Mouse (Mus musculus): ENCODE data around the gene Ndrg3. TPM values are rescaled to one million over a fixed set of nuclear protein-coding genes. Genes with fewer than 3 reads are reported as not detected.
"Not testable (repeated sequence)": the region's sequence is repeated elsewhere in the genome, so short reads cannot be mapped to it uniquely, and the experiment has no call there.

Ndrg3 gene
- polyA plus RNA-seq, 1 experiment, result 81.0 TPM

- TF ChIP-seq CTCF (IDR thresholded peaks at IDR 0.05; ENCODE audit: low read depth, low read length) (no peak), POLR2A (IDR thresholded peaks at IDR 0.05; ENCODE audit: borderline replicate concordance, low read depth, low read length) (no peak)
- Histone ChIP-seq H3K4me3 (ENCODE audit: insufficient read depth, low read length) (no peak overlapping the region), H3K27ac (ENCODE audit: insufficient read depth, low read depth, low read length) (no peak overlapping the region), H3K4me1 (ENCODE audit: control insufficient read depth, insufficient read depth, low read length) (no peaks in the 10 kb centered on the region; the same call in 1 of the 2 replicates)
These were observed 76.3 kb downstream of the Ndrg3 start for GRCm38 (mm10) chr2:156915559-156915958.

- no peak overlapping the region for H3K27ac ChIP-seq (ENCODE audit: insufficient read depth, low read depth, low read length)
- TF ChIP-seq POLR2A (IDR thresholded peaks at IDR 0.05; ENCODE audit: borderline replicate concordance, low read depth, low read length), result no peak
- TF ChIP-seq CTCF (IDR thresholded peaks at IDR 0.05; ENCODE audit: low read depth, low read length), result no peak
- no peaks in the 10 kb centered on the region; the same call in 1 of the 2 replicates for H3K4me1 ChIP-seq (ENCODE audit: control insufficient read depth, insufficient read depth, low read length)
- no peak overlapping the region for H3K4me3 ChIP-seq (ENCODE audit: insufficient read depth, low read length)
These were observed 78.7 kb downstream of the Ndrg3 start for GRCm38 (mm10) chr2:156913191-156913590.

GRCm38 (mm10) chr2:156905931-156906330 is 85.9 kb downstream of the Ndrg3 start:
- not testable (repeated sequence) for H3K27ac ChIP-seq (ENCODE audit: insufficient read depth, low read depth, low read length); H3K4me3 ChIP-seq (ENCODE audit: insufficient read depth, low read length); H3K4me1 ChIP-seq (ENCODE audit: control insufficient read depth, insufficient read depth, low read length)

GRCm38 (mm10) chr2:156904976-156905717 is 86.7 kb downstream of the Ndrg3 start:
- no peak overlapping the region for H3K27ac ChIP-seq (ENCODE audit: insufficient read depth, low read depth, low read length)
- no peaks in the 10 kb centered on the region for H3K4me1 ChIP-seq (ENCODE audit: control insufficient read depth, insufficient read depth, low read length)
- TF ChIP-seq CTCF (IDR thresholded peaks at IDR 0.05; ENCODE audit: low read depth, low read length) (no peak), POLR2A (IDR thresholded peaks at IDR 0.05; ENCODE audit: borderline replicate concordance, low read depth, low read length) (no peak)
- no peak overlapping the region for H3K4me3 ChIP-seq (ENCODE audit: insufficient read depth, low read length)

- H3K4me1 ChIP-seq (ENCODE audit: control insufficient read depth, insufficient read depth, low read length), result no peaks in the 10 kb centered on the region
- H3K4me3 ChIP-seq (ENCODE audit: insufficient read depth, low read length), result no peak overlapping the region
- TF ChIP-seq CTCF (IDR thresholded peaks at IDR 0.05; ENCODE audit: low read depth, low read length) (no peak), POLR2A (IDR thresholded peaks at IDR 0.05; ENCODE audit: borderline replicate concordance, low read depth, low read length) (no peak)
- H3K27ac ChIP-seq (ENCODE audit: insufficient read depth, low read depth, low read length), result no peak overlapping the region
These were observed 88.5 kb downstream of the Ndrg3 start for GRCm38 (mm10) chr2:156903367-156903766.

GRCm38 (mm10) chr2:156902411-156902810 is 89.4 kb downstream of the Ndrg3 start:
- not testable (repeated sequence) for H3K27ac ChIP-seq (ENCODE audit: insufficient read depth, low read depth, low read length); H3K4me3 ChIP-seq (ENCODE audit: insufficient read depth, low read length); H3K4me1 ChIP-seq (ENCODE audit: control insufficient read depth, insufficient read depth, low read length)

- TF ChIP-seq CTCF (IDR thresholded peaks at IDR 0.05; ENCODE audit: low read depth, low read length) (no peak), POLR2A (IDR thresholded peaks at IDR 0.05; ENCODE audit: borderline replicate concordance, low read depth, low read length) (no peak)
- no peak overlapping the region for H3K4me3 ChIP-seq (ENCODE audit: insufficient read depth, low read length)
- no peak overlapping the region for H3K27ac ChIP-seq (ENCODE audit: insufficient read depth, low read depth, low read length)
- no peaks in the 10 kb centered on the region for H3K4me1 ChIP-seq (ENCODE audit: control insufficient read depth, insufficient read depth, low read length)
These were observed 90.0 kb downstream of the Ndrg3 start for GRCm38 (mm10) chr2:156901883-156902282.

- no peak overlapping the region for H3K27ac ChIP-seq (ENCODE audit: insufficient read depth, low read depth, low read length)
- peaks cover 2% of the 10 kb centered on the region; the same call in 1 of the 2 replicates for H3K4me1 ChIP-seq (ENCODE audit: control insufficient read depth, insufficient read depth, low read length)
- no peak overlapping the region for H3K4me3 ChIP-seq (ENCODE audit: insufficient read depth, low read length)
- TF ChIP-seq CTCF (IDR thresholded peaks at IDR 0.05; ENCODE audit: low read depth, low read length) (no peak), POLR2A (IDR thresholded peaks at IDR 0.05; ENCODE audit: borderline replicate concordance, low read depth, low read length) (no peak)
These were observed 90.5 kb downstream of the Ndrg3 start for GRCm38 (mm10) chr2:156901344-156901743.

- Histone ChIP-seq H3K27ac (ENCODE audit: insufficient read depth, low read depth, low read length) (no peak overlapping the region), H3K4me3 (ENCODE audit: insufficient read depth, low read length) (no peak overlapping the region), H3K4me1 (ENCODE audit: control insufficient read depth, insufficient read depth, low read length) (peaks cover 5% of the 10 kb centered on the region)
- no peak for TF ChIP-seq CTCF (IDR thresholded peaks at IDR 0.05; ENCODE audit: low read depth, low read length)
- TF ChIP-seq POLR2A (IDR thresholded peaks at IDR 0.05; ENCODE audit: borderline replicate concordance, low read depth, low read length), result no peak
These were observed 92.7 kb downstream of the Ndrg3 start for GRCm38 (mm10) chr2:156899184-156899583.

- TF ChIP-seq CTCF (IDR thresholded peaks at IDR 0.05; ENCODE audit: low read depth, low read length) (no peak), POLR2A (IDR thresholded peaks at IDR 0.05; ENCODE audit: borderline replicate concordance, low read depth, low read length) (no peak)
- H3K4me1 ChIP-seq (ENCODE audit: control insufficient read depth, insufficient read depth, low read length), result peaks cover 5% of the 10 kb centered on the region
- H3K27ac ChIP-seq (ENCODE audit: insufficient read depth, low read depth, low read length), result no peak overlapping the region
- H3K4me3 ChIP-seq (ENCODE audit: insufficient read depth, low read length), result no peak overlapping the region
These were observed 93.5 kb downstream of the Ndrg3 start for GRCm38 (mm10) chr2:156898374-156898773.

- Histone ChIP-seq H3K4me1 (ENCODE audit: control insufficient read depth, insufficient read depth, low read length) (peaks cover 5% of the 10 kb centered on the region), H3K4me3 (ENCODE audit: insufficient read depth, low read length) (no peak overlapping the region), H3K27ac (ENCODE audit: insufficient read depth, low read depth, low read length) (no peak overlapping the region)
- no peak for TF ChIP-seq CTCF (IDR thresholded peaks at IDR 0.05; ENCODE audit: low read depth, low read length)
- no peak for TF ChIP-seq POLR2A (IDR thresholded peaks at IDR 0.05; ENCODE audit: borderline replicate concordance, low read depth, low read length)
These were observed 94.8 kb downstream of the Ndrg3 start for GRCm38 (mm10) chr2:156897034-156897433.
